Mouse (Mus musculus): ENCODE measurements around the gene Slc22a7. TPM values are rescaled to one million over a fixed set of nuclear protein-coding genes. Genes with fewer than 3 reads are reported as not detected.
A peak's percentile ranks its signal among the peaks of the same experiment; 100 is the strongest.

The Slc22a7 gene
- total RNA-seq, 2 experiments from 2014 or later = 0.25 TPM; not detected in 1

DNA sequence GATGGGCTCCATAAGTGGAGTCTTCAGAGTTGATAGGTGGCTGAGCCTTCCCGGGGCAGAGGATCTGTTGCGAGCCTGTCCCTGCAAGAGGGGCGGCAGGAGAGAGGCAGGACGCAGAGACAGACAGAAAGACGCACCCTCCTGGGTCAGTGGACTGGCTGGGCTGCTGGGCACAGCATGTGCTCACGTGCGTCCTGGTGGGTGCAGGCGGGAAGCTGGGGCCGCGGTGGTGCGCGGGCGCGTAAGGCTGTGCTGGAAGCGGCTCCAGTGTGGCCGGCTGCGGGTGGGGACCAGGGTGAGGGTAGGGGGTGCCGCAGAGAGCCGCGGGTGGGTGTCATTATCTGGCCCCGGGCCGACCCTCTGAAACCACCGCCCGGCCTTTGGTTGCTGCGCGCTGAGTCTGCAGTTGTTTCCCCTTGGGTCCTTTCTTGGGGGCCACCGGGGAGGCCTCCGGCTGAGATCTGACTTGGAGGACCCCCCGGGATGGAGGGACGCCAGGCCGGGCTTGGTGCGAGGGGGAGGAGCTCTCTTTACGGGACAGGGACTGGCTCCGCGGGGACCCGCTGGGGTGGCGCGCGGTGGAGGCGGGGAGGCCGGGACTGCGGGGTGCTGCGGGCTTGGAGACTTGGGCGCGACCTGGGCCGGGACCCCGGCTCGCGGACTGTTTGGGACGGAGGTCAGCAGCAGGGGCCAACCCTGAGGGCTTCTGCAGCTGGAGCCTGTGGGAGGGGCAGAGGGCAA, 6.8 kb upstream of the Slc22a7 start:
- DNase-seq (ENCODE audit: low spot score in 2 of 2) = no peak
- intact Hi-C loops (cut with DNase I) = no loop called here

DNA sequence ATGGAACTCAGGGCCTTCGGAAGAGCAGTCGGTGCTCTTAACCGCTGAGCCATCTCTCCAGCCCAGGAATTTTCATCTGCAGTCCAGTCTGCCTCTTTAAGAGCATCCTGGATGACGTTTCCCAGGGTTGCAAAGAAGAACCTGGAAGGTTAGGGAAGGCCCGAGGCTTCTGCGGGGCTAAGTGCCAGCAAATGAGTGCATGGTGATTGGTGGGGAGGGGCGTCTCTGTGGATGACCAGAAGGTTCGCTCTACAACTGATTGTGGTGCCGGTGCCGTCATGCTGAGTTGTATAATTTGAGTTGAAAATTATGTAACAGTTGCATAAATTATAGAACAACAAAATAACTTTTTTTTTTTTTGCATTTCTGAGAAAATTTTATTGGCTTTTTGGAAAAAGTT, 919 bp upstream of the Slc22a7 start:
- intact Hi-C loops (cut with DNase I) = no loop called here
- no peak for DNase-seq (ENCODE audit: low spot score in 2 of 2)

DNA sequence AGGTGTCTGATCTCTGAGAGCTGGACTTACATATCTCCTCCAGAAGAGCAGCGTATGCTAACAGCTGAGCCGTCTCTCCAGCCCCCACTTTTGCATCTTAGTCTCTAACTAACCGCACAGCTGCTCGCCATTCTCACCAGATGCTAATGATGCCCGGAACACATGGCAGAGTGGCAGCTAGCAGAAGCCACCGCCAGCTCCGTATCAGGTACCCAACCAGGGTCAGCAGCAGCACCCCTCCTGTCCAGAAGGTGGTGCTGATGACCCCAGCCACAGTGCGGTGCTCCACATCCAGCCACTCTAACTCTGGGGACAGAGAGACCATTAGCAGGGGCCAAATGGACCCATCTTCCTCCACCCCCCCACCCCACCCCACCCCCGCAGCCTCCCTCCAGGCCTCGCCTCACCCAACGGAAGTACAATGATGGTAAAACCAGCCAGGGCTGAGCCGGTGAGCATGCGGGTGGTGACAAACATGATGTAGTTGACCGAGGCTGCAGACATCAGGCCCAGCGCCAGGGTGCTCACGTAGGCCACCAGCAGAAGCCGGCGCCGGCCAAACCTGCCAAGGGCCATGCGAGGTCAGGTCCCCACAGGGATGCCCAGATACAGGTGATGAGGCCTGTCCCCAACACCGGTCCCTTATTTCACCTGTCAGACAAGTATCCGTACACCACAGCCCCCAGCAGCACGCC, 1.4 kb downstream of the Slc22a7 start:
- intact Hi-C loops (cut with DNase I) = no loop called here
- DNase-seq (ENCODE audit: low spot score in 2 of 2) = peak in 1 of 2 experiments; percentile 45

DNA sequence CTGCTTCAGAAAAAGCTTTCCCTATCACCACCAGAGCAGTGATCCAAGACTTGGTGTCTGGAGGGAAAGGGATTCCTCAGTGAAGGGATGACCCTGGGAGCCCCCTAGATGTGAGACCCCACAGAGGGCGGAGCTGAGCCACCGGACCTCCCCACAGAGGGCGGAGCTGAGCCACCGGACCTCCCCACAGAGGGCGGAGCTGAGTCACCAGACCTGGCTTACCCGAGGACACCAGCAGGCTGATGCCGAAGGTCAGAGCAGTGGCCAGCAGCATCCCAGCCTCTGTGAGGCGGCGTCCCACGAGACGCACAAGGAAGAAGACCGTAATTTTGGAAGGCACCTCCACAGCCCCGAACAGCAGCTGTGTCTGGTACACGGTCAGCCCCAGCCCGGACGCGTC, 4.6 kb downstream of the Slc22a7 start:
- no peak for DNase-seq (ENCODE audit: low spot score in 2 of 2)
- intact Hi-C loops (cut with DNase I) = no loop called here

DNA sequence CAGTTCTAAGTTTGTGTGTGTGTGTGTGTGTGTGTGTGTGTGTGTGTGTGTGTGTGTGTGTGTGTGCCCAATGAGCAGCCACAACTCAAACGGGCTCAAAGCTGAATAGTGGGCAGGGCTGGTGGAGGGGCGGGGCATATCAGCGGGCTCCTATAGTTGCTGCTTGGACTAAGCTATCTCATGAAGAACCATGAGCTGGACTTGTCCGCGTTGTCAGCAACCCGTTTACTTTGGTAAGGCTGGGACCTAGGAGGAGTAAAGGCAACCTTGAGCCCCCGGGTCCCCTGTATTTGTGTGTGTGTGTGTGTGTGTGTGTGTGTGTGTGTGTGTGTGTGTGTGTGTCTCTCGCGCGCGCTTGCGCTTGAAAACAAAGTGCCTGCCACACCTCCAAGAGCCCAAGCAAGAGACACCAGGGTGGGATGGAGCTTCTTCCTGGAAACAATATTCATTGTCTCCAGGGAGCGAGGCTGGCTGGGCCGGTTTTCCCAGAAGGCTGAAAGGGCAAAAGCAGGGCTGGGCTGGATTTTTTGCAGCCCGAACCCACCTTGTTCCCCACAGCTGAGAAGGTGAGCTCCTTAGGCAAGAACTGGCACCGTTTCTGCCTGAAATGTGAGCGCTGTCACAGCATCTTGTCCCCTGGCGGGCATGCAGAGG, 9.4 kb downstream of the Slc22a7 start, which contains the start of gene Crip3:
Gene Crip3, plus strand, starts transcription at position 166 of the 654 bp plus-strand sequence.
- DNase-seq (ENCODE audit: low spot score in 2 of 2) = no peak
- intact Hi-C loops (cut with DNase I) = no loop called here

DNA sequence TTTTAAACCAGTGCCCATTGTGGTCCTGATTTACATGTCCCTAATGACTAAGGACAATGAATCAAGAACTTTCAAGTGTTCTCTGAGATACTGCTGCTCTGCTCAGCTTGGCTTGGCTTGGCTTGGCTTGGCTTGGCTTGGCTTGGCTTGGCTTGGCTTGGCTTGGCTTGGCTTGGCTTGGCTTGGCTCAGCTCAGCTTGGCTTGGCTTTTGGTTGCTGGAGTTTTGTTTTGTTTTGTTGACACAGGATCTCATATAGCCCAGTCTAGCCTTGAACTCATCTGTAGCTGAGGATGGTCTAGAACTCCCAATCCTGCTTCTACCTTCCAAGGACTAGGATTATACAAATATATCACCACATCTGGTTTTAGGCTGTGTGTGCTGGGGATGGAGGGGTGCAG, 11.8 kb downstream of the Slc22a7 start:
- intact Hi-C loops (cut with DNase I) = no loop called here
- DNase-seq (ENCODE audit: low spot score in 2 of 2) = no peak

DNA sequence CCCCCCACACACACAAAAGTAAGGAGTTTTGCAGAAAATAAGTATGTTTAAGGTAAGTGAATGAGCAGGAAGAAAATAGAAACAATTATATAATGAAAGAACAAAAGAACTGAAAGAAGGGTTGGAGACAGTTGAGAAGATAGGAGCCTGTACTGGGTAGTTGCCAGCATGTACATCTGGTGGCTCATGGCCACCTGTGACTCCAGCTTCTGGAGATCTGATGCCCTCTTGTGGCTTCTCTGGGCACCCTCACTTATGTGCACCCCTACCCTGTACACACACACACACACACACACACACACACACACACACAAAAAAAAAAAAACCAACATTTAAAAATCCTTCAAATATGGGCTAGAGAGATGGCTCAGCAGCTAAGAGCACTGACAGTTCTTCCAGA, 18.5 kb downstream of the Slc22a7 start:
- intact Hi-C loops (cut with DNase I) = no loop called here
- no peak for DNase-seq (ENCODE audit: low spot score in 2 of 2)

DNA sequence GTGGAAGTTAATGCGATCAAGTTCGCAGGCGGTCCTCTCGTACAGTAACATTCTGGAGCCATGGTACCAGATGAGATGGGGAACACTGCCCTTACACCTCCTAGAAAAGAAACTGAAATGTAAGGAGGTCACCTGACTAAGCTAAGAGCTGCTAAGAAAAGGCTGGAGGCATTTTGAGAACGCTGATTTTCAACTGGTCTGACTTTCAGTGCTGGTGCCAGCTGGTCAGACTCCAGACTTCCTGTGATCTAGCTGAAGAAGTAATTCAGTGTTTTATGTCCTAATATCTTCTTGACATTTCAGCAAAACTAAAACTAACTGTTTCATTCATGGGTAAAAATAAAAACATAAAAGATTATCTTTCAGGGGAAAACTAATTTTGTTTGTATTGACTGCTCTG, 19.6 kb downstream of the Slc22a7 start:
- intact Hi-C loops (cut with DNase I) = no loop called here
- peak in 1 of 2 experiments; percentile 37 for DNase-seq (ENCODE audit: low spot score in 2 of 2)

DNA sequence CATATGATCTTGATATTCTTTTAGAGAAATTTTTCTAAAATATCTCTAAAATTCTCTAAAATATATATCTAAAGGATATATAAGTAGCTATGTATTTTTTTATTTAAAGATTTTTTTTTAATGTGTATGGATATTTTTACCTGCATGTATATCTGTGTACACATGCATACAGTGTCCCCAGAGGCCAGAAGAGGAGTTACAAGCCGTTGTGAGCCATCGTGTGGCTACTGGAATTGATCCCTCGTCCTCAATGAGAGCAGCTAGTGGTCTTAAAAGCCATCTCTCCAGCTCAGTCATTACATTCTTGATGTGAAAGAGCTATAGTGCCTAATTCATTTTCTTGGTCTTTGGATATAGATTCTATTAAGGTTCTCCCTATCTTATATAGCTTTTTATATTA, 29.8 kb downstream of the Slc22a7 start:
- no peak for DNase-seq (ENCODE audit: low spot score in 2 of 2)
- intact Hi-C loops (cut with DNase I) = loop anchor here (10.0 kb wide), 1 partner anchor 224 kb away; no protein-coding TSS in a partner anchor

DNA sequence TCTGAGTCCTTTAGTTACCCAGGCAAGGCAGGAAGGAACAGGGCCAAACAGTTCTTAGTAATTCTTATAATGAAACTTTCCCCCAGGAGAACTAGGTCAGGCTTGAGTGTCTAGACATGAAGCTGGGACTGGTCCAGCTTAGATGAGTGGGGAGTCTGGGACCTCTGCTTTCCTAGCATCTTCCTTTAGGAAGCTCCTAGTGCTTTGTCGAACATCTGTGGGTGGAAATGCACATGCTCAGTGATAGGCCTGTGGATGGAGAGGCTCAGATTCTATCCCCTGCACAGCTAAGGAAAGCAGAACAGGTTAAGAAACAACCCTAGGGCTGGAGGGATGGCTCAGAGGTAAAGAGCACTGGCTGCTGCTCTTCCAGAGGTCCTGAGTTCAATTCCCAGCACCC, 43.6 kb downstream of the Slc22a7 start:
- peak in 1 of 2 experiments; percentile 43 for DNase-seq (ENCODE audit: low spot score in 2 of 2)
- intact Hi-C loops (cut with DNase I) = loop anchor here (5.0 kb wide), 1 partner anchor 127 kb away; no protein-coding TSS in a partner anchor

DNA sequence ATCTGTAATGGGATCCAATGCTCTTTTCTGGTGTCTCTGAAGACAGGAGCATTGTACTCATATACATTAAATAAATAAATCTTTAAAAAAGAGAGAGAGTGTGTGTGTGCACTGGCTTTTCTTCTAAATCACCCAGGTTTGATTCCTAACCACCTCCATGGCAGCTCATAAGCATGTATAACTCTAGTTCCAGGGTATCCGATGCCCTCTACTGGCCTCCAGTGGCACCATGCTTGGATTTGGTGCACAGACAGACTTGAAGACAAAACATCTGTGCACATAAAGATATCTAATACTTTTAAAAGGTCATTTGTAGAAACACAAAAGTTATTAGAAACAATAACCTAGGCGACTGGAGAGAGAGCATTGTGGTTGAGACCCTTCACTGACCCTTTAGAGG, 45.2 kb downstream of the Slc22a7 start:
- peak in 1 of 2 experiments; percentile 42 for DNase-seq (ENCODE audit: low spot score in 2 of 2)
- intact Hi-C loops (cut with DNase I) = loop anchor here (5.0 kb wide), 1 partner anchor 126 kb away; no protein-coding TSS in a partner anchor

DNA sequence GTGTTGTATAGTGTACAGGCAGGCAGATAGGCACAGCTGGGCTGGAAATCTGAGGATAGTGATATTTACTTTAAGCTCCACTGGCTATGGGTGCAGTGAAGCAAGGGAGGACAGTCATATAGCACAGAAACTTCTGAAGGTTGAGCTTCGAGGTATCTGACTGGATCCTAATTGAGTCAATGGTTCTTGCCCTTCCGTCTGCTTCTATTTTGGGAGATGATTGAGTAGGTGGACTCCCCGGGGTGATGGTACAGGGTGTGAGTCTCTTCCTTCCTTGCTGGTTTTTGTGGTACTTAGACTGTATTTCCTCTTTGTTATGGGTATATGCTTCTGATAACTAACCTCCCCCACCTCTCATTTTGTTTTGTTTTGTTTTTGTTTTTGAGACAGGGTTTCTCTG, 50.1 kb downstream of the Slc22a7 start:
- no peak for DNase-seq (ENCODE audit: low spot score in 2 of 2)
- intact Hi-C loops (cut with DNase I) = no loop called here

DNA sequence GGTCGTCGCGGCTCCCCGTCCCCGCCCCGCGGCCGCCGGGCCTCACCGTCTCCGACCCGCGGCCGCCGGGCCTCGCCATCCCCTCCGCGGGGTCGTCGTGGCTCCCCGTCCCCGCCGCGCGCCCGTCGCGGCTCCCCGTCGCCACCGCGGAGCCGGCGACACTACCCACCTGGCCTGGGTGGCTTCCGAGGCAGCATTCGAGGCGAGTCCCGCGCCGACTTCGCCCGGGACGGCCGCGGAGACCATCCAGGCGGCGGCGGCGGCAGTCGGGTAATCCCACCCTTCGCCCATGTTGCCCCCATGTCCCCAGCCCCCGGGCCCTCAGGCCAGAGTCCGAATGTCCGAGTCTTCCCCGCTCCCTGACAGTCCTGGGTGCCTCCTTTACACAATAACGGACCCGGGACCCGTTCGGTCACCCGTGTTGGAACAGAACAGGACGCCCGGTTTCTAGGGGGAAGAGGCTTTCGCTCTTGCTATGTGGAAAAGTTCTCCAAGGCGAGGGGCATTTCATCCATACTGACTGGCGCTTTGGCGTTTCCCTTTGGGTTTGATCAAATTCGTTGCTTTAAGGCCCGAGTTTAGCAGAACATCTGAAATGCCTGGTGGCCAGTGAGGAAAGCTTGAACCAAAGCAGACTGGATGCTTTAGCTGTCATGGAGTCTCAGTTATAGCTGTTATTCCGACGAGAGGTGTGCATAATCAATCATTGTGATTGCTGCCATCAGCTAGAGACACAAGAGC, 54.0 kb downstream of the Slc22a7 start:
- intact Hi-C loops (cut with DNase I) = loop anchor here (5.0 kb wide), 1 partner anchor 112 kb away; no protein-coding TSS in a partner anchor
- peak; percentile 13 to 30 for DNase-seq (ENCODE audit: low spot score in 2 of 2)

DNA sequence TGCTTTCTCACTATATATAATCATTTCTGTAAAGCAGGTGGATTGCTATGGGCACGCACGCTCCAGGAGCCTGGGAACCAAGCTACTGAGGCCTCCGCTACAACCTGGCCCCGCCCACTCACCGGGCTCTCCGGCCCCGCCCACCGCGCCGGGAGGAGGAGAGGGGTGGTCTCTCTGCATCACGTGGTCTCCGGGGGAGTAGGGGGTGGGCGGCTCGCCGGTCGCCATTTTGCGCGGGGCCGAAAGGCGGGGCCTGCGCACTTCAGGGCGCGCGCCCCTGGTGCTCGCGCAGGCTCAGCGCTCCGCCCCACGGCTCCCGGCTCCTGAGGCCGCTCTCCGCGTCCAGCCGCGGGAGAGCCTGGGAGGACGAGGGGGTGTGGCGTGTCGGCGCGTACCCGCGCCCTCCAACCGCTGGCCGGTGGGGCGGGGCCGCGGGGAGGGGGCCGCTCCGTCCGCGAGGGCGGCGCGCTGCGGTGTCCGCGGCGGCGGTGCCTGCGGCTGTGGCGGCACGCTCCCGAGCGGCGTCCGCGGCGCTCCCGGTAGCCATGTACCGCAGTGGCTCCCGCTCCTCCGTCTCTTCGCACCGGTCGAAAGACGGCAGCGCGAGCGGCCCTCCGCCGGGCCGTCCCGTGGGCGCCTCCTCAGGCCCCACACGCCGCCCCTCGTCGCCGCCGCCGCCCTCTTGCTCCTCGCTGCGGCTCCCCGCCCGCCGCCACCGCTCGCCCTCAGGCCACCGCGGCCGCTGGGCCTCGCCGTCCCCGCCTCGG, 54.8 kb downstream of the Slc22a7 start, which contains the start of gene Zfp318:
Gene Zfp318, plus strand, starts transcription at position 438 of the 767 bp plus-strand sequence.
- peak; percentile 98 for DNase-seq (ENCODE audit: low spot score in 2 of 2)
- intact Hi-C loops (cut with DNase I) = loop anchor here (1.0 to 5.0 kb wide), 2 partner anchors 55 to 111 kb away; partner anchors contain the start of gene Abcc10

Other genes with a start within 250 kb of the Slc22a7 start
- 1 to 10 TPM; 6.4 to 6.5 TPM for gene Polh, start 235.8 kb downstream of the Slc22a7 start, total RNA-seq (2021)
- gene Xpo5, start 235.7 kb downstream of the Slc22a7 start, total RNA-seq (2021) = 10 to 100 TPM; 40.5 to 41.4 TPM
- gene Polr1c, start 190.4 kb downstream of the Slc22a7 start, total RNA-seq (2021) = 10 to 100 TPM; 33.9 to 35.5 TPM
- gene Yipf3, start 190.4 kb downstream of the Slc22a7 start, total RNA-seq (2021) = 10 to 100 TPM; 95.5 to 95.9 TPM
- gene Lrrc73, start 184.9 kb downstream of the Slc22a7 start, total RNA-seq (2021) = 10 to 100 TPM; 72.9 to 79.7 TPM
- 10 to 100 TPM; 43.9 to 44.9 TPM for gene Tjap1, start 155.4 kb downstream of the Slc22a7 start, total RNA-seq (2021)
- 10 to 100 TPM; 57.3 to 61.6 TPM for gene Dlk2, start 141.0 kb downstream of the Slc22a7 start, total RNA-seq (2021)
- 10 to 100 TPM in 1 of 2 experiments, 1 to 10 TPM in 1; 8.6 to 11.5 TPM for gene Abcc10, start 110.1 kb downstream of the Slc22a7 start, total RNA-seq (2021)
- 10 to 100 TPM; 58.8 to 67.8 TPM for gene Zfp318, start 54.7 kb downstream of the Slc22a7 start, total RNA-seq (2021)
- gene Crip3, start 9.5 kb downstream of the Slc22a7 start, total RNA-seq (2021) = 1 to 10 TPM; 6.2 to 6.6 TPM
- 100 to 1,000 TPM; 133 to 141 TPM for gene Ttbk1, start 49.2 kb upstream of the Slc22a7 start, total RNA-seq (2021)
- 1 to 10 TPM; 3.2 to 3.6 TPM for gene Dnph1, start 58.3 kb upstream of the Slc22a7 start, total RNA-seq (2021)
- gene Cul9, start 107.9 kb upstream of the Slc22a7 start, total RNA-seq (2021) = 10 to 100 TPM; 55.8 to 59.3 TPM
- gene Srf, start 117.7 kb upstream of the Slc22a7 start, total RNA-seq (2021) = 10 to 100 TPM; 58.8 to 63.8 TPM
- gene Ptk7, start 191.0 kb upstream of the Slc22a7 start, total RNA-seq (2021) = 10 to 100 TPM in 1 of 2 experiments, 1 to 10 TPM in 1; 9.5 to 10.5 TPM
- 10 to 100 TPM; 17.8 to 20.4 TPM for gene Klc4, start 207.6 kb upstream of the Slc22a7 start, total RNA-seq (2021)
- 10 to 100 TPM; 51.0 to 51.5 TPM for gene Mrpl2, start 207.8 kb upstream of the Slc22a7 start, total RNA-seq (2021)
- 10 to 100 TPM; 25.6 to 27.1 TPM for gene Cul7, start 211.9 kb upstream of the Slc22a7 start, total RNA-seq (2021)
- 10 to 100 TPM; 17.1 to 18.2 TPM for gene Rrp36, start 235.9 kb upstream of the Slc22a7 start, total RNA-seq (2021)
- gene Mea1, start 240.3 kb upstream of the Slc22a7 start, total RNA-seq (2021) = 100 to 1,000 TPM; 117 to 123 TPM
- gene Klhdc3, start 242.5 kb upstream of the Slc22a7 start, total RNA-seq (2021) = 100 to 1,000 TPM; 211 to 226 TPM